Mouse (Mus musculus) small intestine, adult 2 months (tissue): ENCODE measurements at regions not wholly inside any gene's neighbourhood (a gene's known extent, or its start where the extent isn't known, plus 50 kb on each side); places are given as distances from the start of the nearest gene placed in this dataset.

ENCODE experiments used
- H3K27ac ChIP-seq: fragments of 200-500 bp; 2 replicates; pipeline ENCODE4 v1.5.1; 2012; ENCODE audit warnings: low read depth, low read length, control low read depth, inconsistent platforms; ENCODE audit not compliant: insufficient read depth
- H3K27me3 ChIP-seq: fragments of 200-500 bp; 2 replicates; pipeline ENCODE4 v1.6.1; 2012; ENCODE audit warnings: mild to moderate bottlenecking, moderate library complexity, low read length, inconsistent platforms; ENCODE audit not compliant: control insufficient read depth, insufficient read depth
- H3K36me3 ChIP-seq: fragments of 200-500 bp; 2 replicates; pipeline ENCODE4 v1.6.1; 2012; ENCODE audit warnings: mild to moderate bottlenecking, low read length, control low read depth, inconsistent platforms; ENCODE audit not compliant: control insufficient read depth, insufficient read depth
- H3K4me1 ChIP-seq: fragments of 200-500 bp; 2 replicates; pipeline ENCODE4 v1.6.1; 2012; ENCODE audit warnings: low read length, inconsistent platforms, mixed read lengths; ENCODE audit not compliant: control insufficient read depth, insufficient read depth, insufficient read length
- H3K4me3 ChIP-seq: fragments of 200-500 bp; 2 replicates; pipeline ENCODE4 v1.5.1; 2012; ENCODE audit warnings: low read depth, mild to moderate bottlenecking, control low read depth, inconsistent platforms, low read length, moderate library complexity
- CTCF ChIP-seq: fragments of 200-500 bp; IDR thresholded peaks from 2 replicates; pipeline ENCODE4 v1.5.1; 2012; ENCODE audit warnings: low read depth, mild to moderate bottlenecking, control low read depth, inconsistent platforms, low read length, moderate library complexity, mixed read lengths; ENCODE audit not compliant: insufficient replicate concordance, insufficient read length; ENCODE audit errors: extremely low read depth
- POLR2A ChIP-seq: fragments of 200-500 bp; IDR thresholded peaks from 2 replicates; pipeline ENCODE4 v1.6.1; 2012; ENCODE audit warnings: low read depth, mild to moderate bottlenecking, control low read depth, inconsistent platforms, low read length, moderate library complexity
- WGBS: fragments of 180-500 bp; shearing (Covaris S2); methylation state at CpG from one replicate; pipeline ENCODE4 v1.1.7; 2018; 5-methylcytosine and 5-hydroxymethylcytosine counted together

GRCm38 (mm10) chr13:52007585-52008395, 161.3 kb downstream of the Gadd45g start:
- TF ChIP-seq POLR2A (no peak), CTCF (no peak)
- no peaks in the 10 kb centered on the region for H3K36me3 ChIP-seq
- 27% methylated on average over 6 of the region's 6 CpGs for WGBS

GRCm38 (mm10) chr13:52009231-52009630, 162.8 kb downstream of the Gadd45g start:
- TF ChIP-seq CTCF (no peak), POLR2A (no peak)
- WGBS = 81% methylated on average over 4 of the region's 4 CpGs
- Histone ChIP-seq H3K4me3 (no peak overlapping the region), H3K27me3 (no peaks in the 10 kb centered on the region), H3K27ac (no peak overlapping the region), H3K36me3 (no peaks in the 10 kb centered on the region), H3K4me1 (peaks cover 20% of the 10 kb centered on the region)

More at GRCm38 (mm10) chr13:52007585-52008395, 161.3 kb downstream of the Gadd45g start:
- Histone ChIP-seq H3K4me3 (no peak overlapping the region), H3K4me1 (peaks cover 12% of the 10 kb centered on the region), H3K27ac (peak overlapping the region; percentile 74), H3K27me3 (no peaks in the 10 kb centered on the region)

DNA sequence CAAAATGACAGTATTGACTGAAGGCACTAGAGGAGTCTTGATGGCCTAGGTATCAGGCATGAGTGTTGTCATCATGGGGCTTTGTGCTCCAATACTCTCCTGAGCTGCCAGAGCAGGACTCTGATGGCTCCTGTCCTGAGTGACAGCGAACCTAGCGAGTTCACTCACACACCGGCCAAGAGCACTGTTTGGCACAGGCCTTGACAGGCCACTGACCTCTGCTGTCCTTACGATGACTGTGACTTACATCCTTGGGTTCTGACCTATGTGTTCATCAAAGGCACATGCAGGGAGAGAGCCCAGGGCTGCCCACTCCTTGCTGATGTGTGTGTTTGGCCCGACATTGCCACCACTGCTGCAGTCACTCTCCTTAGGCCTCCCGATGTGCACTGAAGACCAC, 163.3 kb downstream of the Gadd45g start:
- peaks cover 20% of the 10 kb centered on the region for H3K4me1 ChIP-seq
- H3K4me3 ChIP-seq = no peak overlapping the region
- WGBS = 93% methylated on average over 6 of the region's 6 CpGs
- H3K36me3 ChIP-seq = no peaks in the 10 kb centered on the region
- TF ChIP-seq POLR2A (no peak), CTCF (no peak)
- no peaks in the 10 kb centered on the region for H3K27me3 ChIP-seq
- no peak overlapping the region for H3K27ac ChIP-seq

DNA sequence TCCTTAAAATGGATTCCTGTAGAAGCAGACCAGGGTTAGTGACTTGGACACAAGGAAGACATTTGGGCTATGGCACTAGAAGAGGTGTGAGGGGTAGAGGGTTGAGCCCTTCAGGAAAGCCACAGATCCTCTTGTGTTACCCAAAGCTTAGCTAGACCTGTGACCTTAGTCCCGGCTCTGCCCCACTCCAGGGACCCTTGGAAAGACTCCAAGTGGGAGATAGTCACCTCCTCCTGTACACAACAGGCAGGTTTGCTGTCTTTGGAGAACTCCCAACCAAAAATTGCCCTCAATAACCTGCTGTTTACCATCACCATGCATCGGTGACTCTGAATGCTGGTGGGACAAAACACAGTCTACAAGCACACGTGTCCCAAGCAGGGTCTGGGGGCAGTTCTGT, 164.5 kb downstream of the Gadd45g start:
- no peaks in the 10 kb centered on the region for H3K27me3 ChIP-seq
- no peak overlapping the region for H3K27ac ChIP-seq
- peaks cover 20% of the 10 kb centered on the region for H3K4me1 ChIP-seq
- no peak overlapping the region for H3K4me3 ChIP-seq
- H3K36me3 ChIP-seq = no peaks in the 10 kb centered on the region
- 63% methylated on average over 3 of the region's 3 CpGs for WGBS
- TF ChIP-seq POLR2A (no peak), CTCF (no peak)

DNA sequence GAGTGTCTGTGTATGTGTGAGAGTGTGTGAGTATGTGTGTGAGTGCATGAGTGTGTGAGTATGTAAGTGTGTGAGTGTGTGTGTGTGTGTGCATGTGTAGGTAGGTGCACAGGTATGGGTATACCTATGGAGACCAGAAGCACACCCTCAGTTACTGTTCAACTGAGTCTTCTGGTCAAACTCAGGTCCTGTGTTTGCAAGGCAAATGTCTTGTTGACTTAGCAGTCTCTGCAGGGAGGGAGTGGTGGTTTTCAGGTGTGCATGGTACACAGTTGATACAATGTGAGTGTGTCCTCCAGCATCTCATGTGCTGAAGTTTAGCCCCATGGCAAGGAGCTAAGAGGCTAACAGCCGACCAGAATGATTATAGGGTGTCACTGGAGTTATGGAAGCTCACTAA, 166.7 kb downstream of the Gadd45g start:
- WGBS = 26% methylated on average over 1 of the region's 1 CpGs
- H3K4me1 ChIP-seq = peaks cover 18% of the 10 kb centered on the region
- H3K4me3 ChIP-seq = no peak overlapping the region
- H3K27me3 ChIP-seq = no peaks in the 10 kb centered on the region
- TF ChIP-seq CTCF (no peak), POLR2A (no peak)
- no peaks in the 10 kb centered on the region for H3K36me3 ChIP-seq
- H3K27ac ChIP-seq = peak overlapping the region; percentile 32; the same call in 1 of the 2 replicates

DNA sequence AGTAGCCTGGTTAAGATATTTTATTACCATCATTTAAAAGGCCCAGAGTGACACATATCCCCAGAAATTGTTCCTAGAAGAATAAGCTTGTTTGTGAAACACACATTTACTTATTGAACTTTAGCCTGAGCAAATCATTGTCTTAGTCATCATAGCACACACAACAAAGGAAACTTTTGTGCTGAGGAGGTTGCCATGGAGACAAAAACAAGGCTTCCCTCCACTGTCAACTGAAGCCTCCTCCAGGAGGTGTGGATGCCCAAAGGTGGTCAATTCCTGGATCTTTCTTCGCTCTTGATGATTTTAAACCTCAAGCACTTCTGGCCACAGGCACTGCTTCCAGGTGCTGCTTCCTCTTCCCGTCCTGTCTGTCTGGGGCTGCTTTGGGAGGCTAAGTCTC, 167.3 kb downstream of the Gadd45g start:
- Histone ChIP-seq H3K4me3 (no peak overlapping the region), H3K27ac (no peak overlapping the region; the same call in 1 of the 2 replicates), H3K27me3 (no peaks in the 10 kb centered on the region), H3K4me1 (peaks cover 12% of the 10 kb centered on the region; the same call in 1 of the 2 replicates), H3K36me3 (no peaks in the 10 kb centered on the region)
- 33% methylated on average over 2 of the region's 2 CpGs for WGBS
- TF ChIP-seq POLR2A (no peak), CTCF (no peak)

DNA sequence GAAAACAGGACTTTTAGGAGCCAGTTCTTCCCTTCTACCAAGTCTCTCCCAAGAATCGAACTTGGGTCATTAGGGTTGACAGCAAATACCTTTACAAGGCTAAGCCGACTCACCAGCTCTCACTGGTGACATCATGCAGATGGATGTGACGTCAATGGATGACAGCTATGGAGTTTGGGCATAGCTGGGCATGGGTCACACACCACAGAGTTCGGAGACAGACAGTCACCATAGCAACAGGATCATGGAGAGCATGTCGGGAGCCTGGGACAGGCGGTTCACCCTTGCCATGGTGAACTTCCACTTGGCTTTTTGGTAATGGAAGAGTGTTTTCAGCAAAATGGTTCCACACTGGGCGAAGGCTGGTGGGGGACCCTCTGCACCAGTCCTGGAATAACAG, 168.1 kb downstream of the Gadd45g start:
- H3K27me3 ChIP-seq = no peaks in the 10 kb centered on the region
- TF ChIP-seq CTCF (no peak), POLR2A (no peak)

More for the DNA sequence above, 168.1 kb downstream of the Gadd45g start:
- H3K27ac ChIP-seq = no peak overlapping the region
- no peak overlapping the region for H3K4me3 ChIP-seq
- 88% methylated on average over 7 of the region's 7 CpGs for WGBS
- H3K4me1 ChIP-seq = peaks cover 12% of the 10 kb centered on the region; the same call in 1 of the 2 replicates
- no peaks in the 10 kb centered on the region for H3K36me3 ChIP-seq
